Mouse (Mus musculus) limb, embryonic 12.5 days (tissue): ENCODE measurements around the gene Tacc3. TPM values are rescaled to one million over a fixed set of nuclear protein-coding genes. Genes with fewer than 3 reads are reported as not detected.

Experiments
- ATAC-seq: fragments of 200-750 bp; cut with Nextera tagmentation; 2 replicates; pipeline ENCODE4 v1.8.0; 2017; ENCODE audit warnings: low read depth, moderate TSS enrichment; ENCODE audit not compliant: insufficient number of reproducible peaks, insufficient read depth, low FRiP score, low TSS enrichment
- H3K27ac ChIP-seq: fragments of 300-500 bp; sonication (generic); 2 replicates; pipeline ENCODE4 v1.5.1; 2016; ENCODE audit warnings: mild to moderate bottlenecking, moderate library complexity
- H3K27me3 ChIP-seq: fragments of 300-500 bp; sonication (generic); 2 replicates; pipeline ENCODE4 v1.6.1; 2016; ENCODE audit warnings: mild to moderate bottlenecking, moderate library complexity
- H3K36me3 ChIP-seq: fragments of 300-500 bp; sonication (generic); 2 replicates; pipeline ENCODE4 v1.6.1; 2016; ENCODE audit warnings: mild to moderate bottlenecking, moderate library complexity
- H3K4me1 ChIP-seq: fragments of 300-500 bp; sonication (generic); replicated peaks from 2 replicates; pipeline ENCODE4 v1.6.1; 2016
- H3K4me2 ChIP-seq: fragments of 300-500 bp; sonication (generic); 2 replicates; pipeline ENCODE4 v1.6.1; 2016; ENCODE audit warnings: mild to moderate bottlenecking, moderate library complexity
- H3K4me3 ChIP-seq: fragments of 300-500 bp; sonication (generic); replicated peaks from 2 replicates; pipeline ENCODE4 v1.5.1; 2016; ENCODE audit warnings: mild to moderate bottlenecking
- H3K9ac ChIP-seq: fragments of 300-500 bp; sonication (generic); replicated peaks from 2 replicates; pipeline ENCODE4 v1.6.1; 2016; ENCODE audit warnings: mild to moderate bottlenecking, moderate library complexity
- H3K9me3 ChIP-seq: fragments of 300-500 bp; sonication (generic); 2 replicates; pipeline ENCODE4 v1.6.1; 2016; ENCODE audit warnings: mild to moderate bottlenecking, moderate library complexity
- WGBS: fragments of 180-500 bp; shearing (Covaris S2); methylation state at CpG from one replicate; pipeline ENCODE4 v1.1.7; 2016; 5-methylcytosine and 5-hydroxymethylcytosine counted together
- polyA plus RNA-seq: library from polyadenylated mRNA; unstranded; fragments of >200 nt; fragmentation: Nextera tagmentation; extraction: Ambion mirVana; gene quantifications from 2 replicates; pipeline ENCODE4 v1.2.1, GENCODE M21; 2016

Tacc3 gene
- polyA plus RNA-seq, 1 experiment from 2014 or later, result 275 TPM

- WGBS, result 4% methylated on average over 24 of the region's 24 CpGs
- H3K4me1 ChIP-seq, result peaks cover 94% of the 10 kb centered on the region
- no peak for ATAC-seq
These were observed 37.8 kb downstream of the Tacc3 start for GRCm38 (mm10) chr5:33695718-33696121.

DNA sequence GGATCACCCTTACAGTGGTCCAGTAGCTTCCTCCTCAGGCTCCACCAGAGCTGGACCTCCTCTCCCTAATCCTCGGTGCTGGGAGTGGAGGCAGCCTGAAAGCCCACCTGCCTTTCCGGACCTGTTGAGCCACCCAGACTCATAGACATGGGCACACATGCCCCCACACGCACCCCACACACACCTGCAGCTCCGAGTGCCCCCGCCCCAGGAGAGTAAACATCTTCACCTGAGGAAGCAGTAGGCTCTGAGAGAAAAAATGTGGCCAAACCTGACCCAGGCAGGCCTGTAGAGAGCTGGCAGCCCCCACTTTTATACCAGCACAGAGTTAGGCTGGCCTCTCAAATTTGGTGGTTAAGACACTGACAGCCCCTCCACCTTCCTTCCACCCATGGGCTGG lies 38.5 kb downstream of the Tacc3 start:
- WGBS, result 49% methylated on average over 5 of the region's 5 CpGs
- no peak overlapping the region for H3K9ac ChIP-seq
- H3K27ac ChIP-seq, result no peak overlapping the region; the same call in 1 of the 2 replicates
- ATAC-seq, result no peak
- H3K4me3 ChIP-seq, result no peak overlapping the region
- peak overlapping the region; percentile 6; the same call in 1 of the 2 replicates for H3K4me2 ChIP-seq
- peaks cover 41% of the 10 kb centered on the region for H3K27me3 ChIP-seq
- no peaks in the 10 kb centered on the region for H3K9me3 ChIP-seq
- peaks cover 94% of the 10 kb centered on the region for H3K4me1 ChIP-seq
- no peaks in the 10 kb centered on the region for H3K36me3 ChIP-seq

More at GRCm38 (mm10) chr5:33695718-33696121, 37.8 kb downstream of the Tacc3 start:
- Histone ChIP-seq H3K27ac (peak overlapping the region; percentile 89), H3K36me3 (no peaks in the 10 kb centered on the region), H3K4me3 (peak overlapping the region; percentile 47), H3K27me3 (peaks cover 35% of the 10 kb centered on the region), H3K9ac (peak overlapping the region; percentile 77), H3K9me3 (no peaks in the 10 kb centered on the region), H3K4me2 (peak overlapping the region; percentile 86)

- H3K27me3 ChIP-seq, result peaks cover 47% of the 10 kb centered on the region
- WGBS, result 61% methylated on average over 1 of the region's 1 CpGs
- H3K27ac ChIP-seq, result peak overlapping the region; percentile 67
These were observed 39.6 kb downstream of the Tacc3 start for GRCm38 (mm10) chr5:33697534-33697933.

GRCm38 (mm10) chr5:33697947-33698512 lies 40.1 kb downstream of the Tacc3 start:
- Histone ChIP-seq H3K4me3 (no peak overlapping the region), H3K4me2 (no peak overlapping the region), H3K36me3 (no peaks in the 10 kb centered on the region), H3K9ac (no peak overlapping the region), H3K9me3 (no peaks in the 10 kb centered on the region), H3K4me1 (peaks cover 78% of the 10 kb centered on the region), H3K27ac (peak overlapping the region; percentile 67), H3K27me3 (peaks cover 47% of the 10 kb centered on the region)
- ATAC-seq, result no peak
- 12% methylated on average over 13 of the region's 13 CpGs for WGBS

More at GRCm38 (mm10) chr5:33697534-33697933, 39.6 kb downstream of the Tacc3 start:
- H3K4me1 ChIP-seq, result peaks cover 83% of the 10 kb centered on the region
- H3K4me2 ChIP-seq, result no peak overlapping the region
- ATAC-seq, result no peak
- no peaks in the 10 kb centered on the region for H3K9me3 ChIP-seq
- H3K4me3 ChIP-seq, result no peak overlapping the region
- no peak overlapping the region for H3K9ac ChIP-seq
- no peaks in the 10 kb centered on the region for H3K36me3 ChIP-seq

DNA sequence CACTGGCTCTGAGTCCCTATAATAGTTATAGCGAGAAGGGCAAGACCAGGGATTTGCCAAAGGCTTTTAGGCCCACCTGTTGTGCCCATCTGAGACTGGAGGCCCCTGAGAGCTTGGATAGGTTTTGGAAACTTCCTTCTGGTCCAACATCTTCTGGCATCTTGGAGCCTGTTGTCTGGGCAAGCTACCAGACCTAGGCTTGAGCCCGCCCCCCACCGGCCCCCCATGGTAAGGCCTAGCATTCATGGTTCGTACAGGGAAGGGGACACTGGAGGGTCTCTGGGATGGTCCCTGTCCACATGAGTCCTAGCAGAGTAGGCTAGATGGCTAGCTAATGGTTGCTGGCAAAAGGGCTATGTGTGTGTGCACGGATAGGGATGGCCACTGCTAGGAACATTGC lies 40.7 kb downstream of the Tacc3 start:
- H3K27ac ChIP-seq, result peak overlapping the region; percentile 67; the same call in 1 of the 2 replicates
- no peaks in the 10 kb centered on the region for H3K9me3 ChIP-seq
- H3K4me2 ChIP-seq, result no peak overlapping the region
- no peaks in the 10 kb centered on the region for H3K36me3 ChIP-seq
- H3K27me3 ChIP-seq, result peaks cover 47% of the 10 kb centered on the region
- H3K4me1 ChIP-seq, result peaks cover 73% of the 10 kb centered on the region
- H3K4me3 ChIP-seq, result no peak overlapping the region
- 85% methylated on average over 5 of the region's 5 CpGs for WGBS
- no peak for ATAC-seq
- H3K9ac ChIP-seq, result no peak overlapping the region

DNA sequence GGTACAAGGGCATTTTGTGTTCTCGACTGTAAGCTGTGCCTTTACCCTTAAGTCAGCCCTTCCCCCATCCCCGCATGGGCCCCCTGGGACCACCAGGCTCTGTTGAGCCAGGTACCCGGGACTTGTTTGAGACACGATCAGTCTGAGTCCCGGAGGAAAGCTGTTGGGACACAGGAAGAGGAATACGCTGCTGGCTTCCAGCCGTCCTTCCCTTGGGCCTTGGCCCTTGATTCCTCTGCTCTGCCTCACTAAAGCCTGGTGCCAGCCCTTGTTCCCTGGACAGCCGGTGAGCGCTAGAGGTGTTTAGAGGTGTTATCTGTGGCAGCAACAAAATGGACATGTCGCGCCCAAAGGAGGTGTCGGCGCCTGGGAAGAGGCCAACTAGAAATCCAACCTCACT lies 42.1 kb downstream of the Tacc3 start:
- 37% methylated on average over 13 of the region's 13 CpGs for WGBS
- Histone ChIP-seq H3K9ac (no peak overlapping the region), H3K27me3 (peaks cover 47% of the 10 kb centered on the region), H3K27ac (no peak overlapping the region), H3K4me1 (peaks cover 69% of the 10 kb centered on the region), H3K36me3 (no peaks in the 10 kb centered on the region), H3K9me3 (no peaks in the 10 kb centered on the region), H3K4me3 (no peak overlapping the region), H3K4me2 (no peak overlapping the region)
- ATAC-seq, result no peak

- 84% methylated on average over 11 of the region's 11 CpGs for WGBS
- Histone ChIP-seq H3K4me3 (no peak overlapping the region), H3K27me3 (peaks cover 39% of the 10 kb centered on the region), H3K9ac (no peak overlapping the region), H3K36me3 (no peaks in the 10 kb centered on the region), H3K4me2 (no peak overlapping the region), H3K27ac (no peak overlapping the region), H3K4me1 (peaks cover 62% of the 10 kb centered on the region), H3K9me3 (no peaks in the 10 kb centered on the region)
- no peak for ATAC-seq
These were observed 43.9 kb downstream of the Tacc3 start for GRCm38 (mm10) chr5:33701832-33702231.

DNA sequence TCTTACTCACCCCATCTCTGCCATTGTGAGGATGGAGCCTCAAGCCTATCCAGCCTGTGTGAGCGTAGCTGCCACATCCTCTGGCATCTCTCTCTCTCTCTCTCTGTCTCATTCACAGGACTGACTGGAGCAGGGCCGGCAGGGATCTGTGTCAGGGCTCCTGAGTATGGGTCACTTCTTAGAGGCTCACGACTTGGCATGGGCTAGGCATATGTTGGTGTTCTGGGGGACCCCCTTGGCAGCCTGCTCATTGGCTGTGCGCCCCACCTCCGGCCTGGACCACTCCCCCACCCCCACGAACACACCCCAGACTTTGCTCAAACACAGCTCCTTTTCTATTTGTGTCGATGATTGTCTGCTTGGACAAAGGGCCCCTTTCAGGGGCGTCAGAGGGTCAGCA lies 46.1 kb downstream of the Tacc3 start:
- H3K4me3 ChIP-seq, result no peak overlapping the region
- H3K4me1 ChIP-seq, result peaks cover 44% of the 10 kb centered on the region
- no peak overlapping the region for H3K27ac ChIP-seq
- H3K4me2 ChIP-seq, result no peak overlapping the region
- H3K27me3 ChIP-seq, result peaks cover 25% of the 10 kb centered on the region
- H3K9ac ChIP-seq, result no peak overlapping the region
- H3K9me3 ChIP-seq, result no peaks in the 10 kb centered on the region
- no peaks in the 10 kb centered on the region for H3K36me3 ChIP-seq
- no peak for ATAC-seq
- WGBS, result 73% methylated on average over 8 of the region's 8 CpGs

DNA sequence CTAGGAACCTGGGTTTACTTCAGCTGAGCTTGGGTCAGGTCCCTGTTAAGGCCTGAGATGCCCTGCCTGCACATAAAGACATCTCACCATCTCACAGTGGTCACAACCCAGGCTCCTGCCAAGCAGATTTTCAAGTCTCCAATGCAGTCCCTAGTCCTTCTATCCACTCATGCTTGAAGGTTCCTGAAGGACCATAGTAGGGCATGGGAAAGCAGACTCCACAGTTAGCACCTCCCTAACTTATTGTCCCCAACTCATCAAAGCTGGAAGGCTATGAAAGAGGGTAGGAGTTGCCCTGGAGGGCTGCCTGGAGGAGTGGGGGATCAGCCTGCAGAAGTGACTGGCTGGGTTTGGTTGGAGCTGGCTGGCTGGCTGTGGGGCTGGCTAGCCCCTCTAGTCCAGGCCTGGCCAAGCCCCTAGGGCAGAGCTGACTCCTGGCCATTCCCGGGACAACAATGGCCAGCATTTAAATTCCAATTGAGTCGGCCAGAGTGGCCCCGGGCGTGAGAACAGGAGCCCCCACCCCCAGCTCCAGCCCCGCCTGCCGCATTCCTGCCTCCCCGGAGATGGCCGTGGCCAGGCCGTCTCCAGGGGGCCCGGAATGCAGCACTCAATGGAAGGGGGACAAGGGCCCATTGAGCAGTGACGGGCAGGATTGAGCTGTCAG lies 47.1 kb downstream of the Tacc3 start:
- WGBS, result 7% methylated on average over 11 of the region's 11 CpGs
- Histone ChIP-seq H3K27me3 (peaks cover 18% of the 10 kb centered on the region), H3K4me3 (no peak overlapping the region), H3K27ac (no peak overlapping the region; the same call in 1 of the 2 replicates), H3K9me3 (no peaks in the 10 kb centered on the region), H3K9ac (no peak overlapping the region), H3K4me1 (peaks cover 33% of the 10 kb centered on the region), H3K4me2 (no peak overlapping the region; the same call in 1 of the 2 replicates), H3K36me3 (no peaks in the 10 kb centered on the region)
- no peak for ATAC-seq

DNA sequence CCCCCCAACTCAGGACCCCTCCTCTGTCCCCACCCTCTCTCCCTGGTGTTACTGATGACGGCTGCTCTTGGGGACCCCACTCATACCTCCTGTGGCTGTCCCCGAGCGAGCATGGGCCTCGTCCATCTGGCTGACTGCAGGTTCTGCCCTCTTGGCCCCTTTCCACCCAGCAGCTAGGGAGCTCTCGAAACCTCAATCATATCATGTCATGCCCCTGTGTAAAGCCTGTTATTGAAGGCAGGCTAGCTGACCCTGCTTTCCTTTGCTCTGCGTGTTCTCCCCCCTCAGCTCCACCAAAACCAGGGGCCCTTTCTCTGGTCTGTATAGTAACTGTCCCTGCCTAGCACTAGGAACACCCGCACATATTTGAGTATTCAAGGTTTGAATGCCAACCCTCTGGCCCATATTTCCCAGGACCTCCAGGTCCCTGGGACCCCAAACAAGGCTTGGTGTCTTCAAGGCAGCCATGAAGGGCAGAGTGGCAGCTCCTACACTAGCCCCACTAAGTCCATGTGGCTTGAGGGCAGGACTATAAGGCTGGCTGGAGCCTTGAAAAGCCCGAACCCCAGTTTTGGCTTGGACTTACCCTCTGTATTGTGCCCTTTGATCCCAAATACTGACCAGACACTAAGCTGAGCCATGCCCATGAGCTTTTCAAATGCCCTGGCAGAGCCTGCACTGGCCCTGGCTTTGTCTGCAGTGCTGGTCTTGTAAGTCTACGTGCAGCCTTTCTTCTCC lies 47.9 kb downstream of the Tacc3 start:
- Histone ChIP-seq H3K27me3 (peaks cover 11% of the 10 kb centered on the region; the same call in 1 of the 2 replicates), H3K4me1 (peaks cover 26% of the 10 kb centered on the region), H3K4me2 (no peak overlapping the region), H3K9ac (no peak overlapping the region), H3K4me3 (no peak overlapping the region), H3K27ac (0 out of 2 replicates have a peak overlapping the region, but pooled peaks have one; percentile 23), H3K9me3 (no peaks in the 10 kb centered on the region), H3K36me3 (no peaks in the 10 kb centered on the region)
- no peak for ATAC-seq
- 39% methylated on average over 9 of the region's 9 CpGs for WGBS

GRCm38 (mm10) chr5:33706350-33706629 lies 48.4 kb downstream of the Tacc3 start:
- Histone ChIP-seq H3K36me3 (no peaks in the 10 kb centered on the region), H3K4me3 (no peak overlapping the region), H3K9me3 (no peaks in the 10 kb centered on the region), H3K4me2 (no peak overlapping the region), H3K27me3 (peaks cover 8% of the 10 kb centered on the region; the same call in 1 of the 2 replicates), H3K9ac (no peak overlapping the region), H3K27ac (no peak overlapping the region), H3K4me1 (peaks cover 24% of the 10 kb centered on the region)
- no peak for ATAC-seq
- 95% methylated on average over 1 of the region's 1 CpGs for WGBS
